Mouse (Mus musculus) thymus, adult 2 months (tissue): ENCODE results near the gene Mreg.

Source experiments
- CTCF ChIP-seq: fragments of 200-500 bp; IDR thresholded peaks from 2 replicates; pipeline ENCODE4 v1.5.1; 2012; ENCODE audit warnings: mild to moderate bottlenecking, control low read depth, low read length, moderate library complexity, borderline replicate concordance; ENCODE audit not compliant: control insufficient read depth, poor library complexity, insufficient read depth; ENCODE audit errors: extremely low read depth
- POLR2A ChIP-seq: fragments of 200-500 bp; IDR thresholded peaks from 2 replicates; pipeline ENCODE4 v1.6.1; 2012; ENCODE audit warnings: mild to moderate bottlenecking, low read length, control low read depth, moderate library complexity; ENCODE audit not compliant: control insufficient read depth, poor library complexity, insufficient read depth; ENCODE audit errors: extremely low read depth

- TF ChIP-seq CTCF (no peak), POLR2A (no peak)
Observed at GRCm38 (mm10) chr1:72172788-72173187, 39.3 kb downstream of the Mreg start.
